Mouse (Mus musculus): ENCODE results near the gene Gm20388.
A peak's percentile ranks its signal among the peaks of the same experiment; 100 is the strongest.

The Gm20388 gene

GRCm38 (mm10) chr8:122431694-122432442 lies 2521.2 kb downstream of the Gm20388 start:
- DNase-seq (ENCODE audit: low read depth, low spot score), result peak; percentile 33

DNA sequence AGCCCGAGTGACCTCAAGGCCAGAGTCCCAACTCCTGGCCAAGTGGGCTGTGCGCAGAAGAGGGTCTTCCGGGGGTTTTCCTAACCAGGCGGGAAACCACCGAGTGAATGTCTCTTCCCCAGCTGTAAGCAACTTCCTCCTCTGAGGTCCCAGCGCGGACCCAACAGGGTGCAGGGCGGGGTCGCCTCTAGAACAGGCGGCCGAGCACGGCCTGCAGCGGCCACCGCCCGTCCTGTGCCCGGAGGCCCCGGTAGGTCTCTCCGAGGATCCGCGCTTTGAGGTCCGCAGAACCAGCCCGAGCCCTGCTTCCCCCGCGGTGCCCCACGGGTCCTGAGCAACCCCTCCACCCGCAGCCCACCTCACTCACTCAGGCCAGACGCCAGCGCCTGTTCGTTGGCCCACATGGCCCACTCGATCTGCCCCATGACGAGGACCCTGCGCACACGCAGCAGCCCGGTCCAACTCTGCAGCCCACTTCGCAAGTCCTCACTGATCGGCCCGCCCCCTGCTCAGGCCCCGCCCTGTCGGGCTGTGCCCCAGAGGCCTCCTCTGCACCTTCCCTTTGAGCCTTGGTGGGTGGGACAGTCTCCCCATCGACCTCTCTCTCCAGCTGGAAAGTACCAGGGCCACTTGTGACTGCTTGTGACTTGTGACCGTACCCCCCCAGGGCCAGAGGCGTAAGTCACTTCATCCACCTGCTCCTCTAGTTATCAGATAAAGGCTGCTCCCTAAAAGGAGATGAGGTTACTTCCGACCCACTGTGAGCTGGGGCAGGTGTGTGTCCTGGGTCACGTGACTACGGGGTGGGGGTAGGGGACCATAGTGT lies 2522.0 kb downstream of the Gm20388 start, which contains the start of gene Cyba:
TSS of gene Cyba (minus strand) at position 488 of the 826 bp plus-strand sequence.
- peak; percentile 89 for DNase-seq (ENCODE audit: low read depth, low spot score)

DNA sequence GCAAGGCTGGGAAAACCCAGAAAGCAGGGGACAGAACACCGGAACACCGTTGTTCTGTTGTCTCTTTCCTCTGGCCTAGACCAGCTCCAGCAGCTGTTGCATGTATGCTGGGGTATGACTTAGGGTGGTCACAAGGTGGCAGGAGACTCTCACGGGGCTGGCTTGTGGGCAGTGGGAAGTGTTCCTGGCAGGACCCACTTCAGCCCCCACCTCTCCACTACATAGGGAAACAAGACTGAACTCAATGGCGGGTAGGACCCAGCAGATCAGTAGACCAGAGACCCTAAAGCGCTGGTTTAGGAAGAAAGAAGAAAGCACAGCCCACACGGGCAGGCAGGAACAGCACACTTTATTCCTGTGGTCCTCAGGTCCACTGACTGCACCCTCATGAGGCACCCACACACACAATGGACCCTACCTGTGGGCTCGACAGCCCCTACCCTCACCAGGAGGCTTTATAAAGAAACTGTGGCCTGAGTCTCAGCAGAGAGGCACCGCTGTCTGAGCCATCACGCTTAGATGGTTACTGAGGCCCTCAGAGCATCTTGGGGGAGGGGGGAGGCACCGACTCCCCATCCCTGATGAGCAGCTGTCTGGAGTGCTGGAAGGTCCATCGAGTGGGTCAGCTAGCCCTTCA lies 2522.7 kb downstream of the Gm20388 start:
- no peak for DNase-seq (ENCODE audit: low read depth, low spot score)

- peak; percentile 35 for DNase-seq (ENCODE audit: low read depth, low spot score)
These were observed 2524.7 kb downstream of the Gm20388 start for GRCm38 (mm10) chr8:122435375-122435774.

- DNase-seq (ENCODE audit: low read depth, low spot score), result peak; percentile 44
These were observed 2525.5 kb downstream of the Gm20388 start for GRCm38 (mm10) chr8:122436146-122436545.

DNA sequence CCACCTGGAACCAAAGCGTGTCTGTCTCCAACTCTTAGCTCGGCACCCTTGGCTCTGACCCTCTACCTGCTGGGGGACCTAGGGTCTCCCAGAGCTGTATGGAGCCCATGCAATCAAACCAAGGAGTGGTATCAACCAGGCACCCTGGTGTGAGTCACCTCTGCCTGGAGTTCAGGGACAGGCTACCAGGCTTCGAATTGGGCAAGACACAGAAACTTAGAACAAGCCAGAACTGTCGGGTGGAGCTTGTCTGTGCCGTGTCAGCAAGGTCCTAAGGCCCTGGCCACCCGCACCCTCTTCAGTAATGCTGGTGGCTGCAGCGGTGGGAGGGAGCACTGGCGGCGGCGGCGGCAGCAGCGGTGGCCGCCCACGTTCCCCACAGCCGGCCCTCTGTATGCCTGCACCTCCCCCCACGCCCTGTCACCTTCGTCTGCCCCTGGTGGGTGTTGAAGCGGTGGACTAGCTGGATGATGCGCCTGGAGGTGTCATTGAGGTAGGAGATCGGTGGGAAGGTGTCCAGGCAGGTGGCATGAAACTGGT lies 2526.0 kb downstream of the Gm20388 start:
- peak; percentile 52 for DNase-seq (ENCODE audit: low read depth, low spot score)

- peak; percentile 49 for DNase-seq (ENCODE audit: low read depth, low spot score)
These were observed 2527.2 kb downstream of the Gm20388 start for GRCm38 (mm10) chr8:122437708-122438331.

DNA sequence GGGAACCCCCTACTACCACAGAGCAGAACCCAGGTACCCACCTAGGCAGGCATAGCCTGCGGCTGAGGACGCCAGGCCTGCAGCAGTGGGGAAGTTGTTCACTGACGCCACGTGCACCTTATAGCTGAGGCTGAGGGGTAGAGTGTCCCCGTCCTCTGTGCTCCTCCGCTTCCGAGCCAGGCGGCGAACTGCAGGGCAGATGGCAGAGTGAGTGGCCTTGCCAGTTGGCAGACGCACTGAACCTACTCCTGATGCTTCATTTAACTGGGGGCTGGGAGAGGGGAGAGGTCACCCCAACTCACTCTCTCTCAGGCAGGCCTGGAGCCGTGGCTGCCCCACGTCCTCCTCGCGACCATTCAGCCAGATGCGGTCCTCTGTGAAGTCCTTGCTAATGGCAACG lies 2528.7 kb downstream of the Gm20388 start:
- DNase-seq (ENCODE audit: low read depth, low spot score), result no peak

GRCm38 (mm10) chr8:122441326-122441725 lies 2530.7 kb downstream of the Gm20388 start:
- no peak for DNase-seq (ENCODE audit: low read depth, low spot score)

DNA sequence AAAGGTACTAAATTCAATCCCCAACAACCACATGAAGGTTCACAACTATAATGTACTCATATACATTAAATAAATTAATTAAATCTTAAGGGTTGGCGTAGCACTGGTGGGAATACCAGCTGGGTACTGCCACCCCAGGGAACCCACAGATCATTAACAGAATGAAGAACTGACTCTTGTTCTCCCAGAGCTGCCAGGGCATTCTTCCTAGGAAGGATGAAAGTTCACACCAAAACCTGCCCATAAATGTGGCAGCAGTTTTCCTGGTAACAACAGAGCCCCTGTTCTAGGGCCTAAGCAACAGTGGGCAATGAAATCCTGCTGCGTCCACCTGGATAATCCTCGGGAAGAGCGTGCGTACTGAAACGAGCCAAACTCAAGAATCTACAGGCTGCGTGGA lies 2531.7 kb downstream of the Gm20388 start:
- no peak for DNase-seq (ENCODE audit: low read depth, low spot score)

- DNase-seq (ENCODE audit: low read depth, low spot score), result peak; percentile 25
These were observed 2532.1 kb downstream of the Gm20388 start for GRCm38 (mm10) chr8:122442781-122443180.

DNA sequence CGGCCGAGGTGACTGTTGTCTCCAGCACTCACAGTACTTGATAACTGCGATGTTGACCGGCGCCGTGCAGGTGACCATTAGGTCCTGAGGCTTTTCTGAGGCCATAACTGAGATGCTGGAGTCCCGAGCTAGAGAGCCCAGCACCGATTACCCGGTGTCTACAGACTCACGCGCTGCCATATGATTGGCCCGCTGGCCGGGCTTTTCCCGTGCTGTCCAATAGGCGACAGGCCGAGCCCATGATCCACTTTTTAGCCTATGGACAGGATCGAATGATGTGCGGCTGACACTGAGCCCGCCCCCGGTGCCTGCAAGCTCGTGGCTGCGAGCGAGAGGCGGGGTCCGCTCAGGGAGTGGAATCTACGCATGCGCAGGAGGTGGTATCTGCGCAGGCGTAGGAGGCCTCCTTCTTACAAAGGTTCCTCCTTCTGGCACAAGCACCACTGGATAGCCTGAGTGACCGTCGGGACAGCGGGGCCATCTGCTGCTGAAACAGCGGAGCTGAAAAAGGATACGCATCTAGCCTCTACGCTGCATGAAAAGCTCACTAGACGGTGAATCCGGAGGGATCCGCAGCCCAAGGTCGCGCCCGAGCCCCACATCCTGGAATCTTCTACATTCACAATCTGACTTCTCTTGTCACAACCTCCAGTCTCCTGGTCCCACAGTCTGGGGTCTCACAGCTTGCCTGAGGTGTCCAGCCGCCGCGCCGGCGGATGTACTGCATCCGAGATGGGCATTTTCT lies 2532.8 kb downstream of the Gm20388 start, which contains the start of gene Mvd:
TSS of gene Mvd (minus strand) at position 161 of the 745 bp plus-strand sequence.
- DNase-seq (ENCODE audit: low read depth, low spot score), result peak; percentile 100

DNA sequence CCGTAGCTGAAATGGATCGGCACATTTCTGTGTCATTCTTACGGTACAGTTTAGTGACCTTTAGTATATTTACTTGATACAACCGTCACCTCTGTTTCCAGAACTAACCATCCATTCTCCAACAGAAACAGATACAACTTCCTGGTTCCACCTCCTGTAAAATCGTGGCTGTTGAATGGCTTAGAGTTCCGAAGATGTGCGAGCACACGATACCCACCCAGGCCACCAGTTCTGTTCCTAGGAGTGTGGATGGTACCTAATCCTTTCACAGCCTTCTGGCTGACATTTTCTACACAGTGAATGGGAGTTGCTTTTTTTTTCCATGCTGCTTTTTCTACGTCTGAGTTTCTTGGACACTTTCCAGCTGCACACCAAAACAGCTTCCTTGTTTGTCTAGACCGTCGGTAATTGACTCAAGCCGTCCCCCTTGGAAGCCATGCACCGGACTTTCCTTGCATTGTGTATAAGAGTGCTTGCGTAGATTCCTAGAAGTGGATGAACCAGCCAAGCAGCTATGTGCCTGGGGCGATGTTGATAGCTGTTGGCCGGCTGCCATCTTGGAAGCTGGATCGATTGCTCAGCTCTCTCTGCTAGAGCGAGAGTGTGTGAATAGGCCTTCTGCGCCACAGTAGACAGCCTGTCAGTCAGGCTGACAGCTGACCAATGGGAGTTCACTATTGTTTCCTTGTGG lies 2533.6 kb downstream of the Gm20388 start:
- DNase-seq (ENCODE audit: low read depth, low spot score), result peak; percentile 85

- no peak for DNase-seq (ENCODE audit: low read depth, low spot score)
These were observed 2534.6 kb downstream of the Gm20388 start for GRCm38 (mm10) chr8:122445203-122445602.

DNA sequence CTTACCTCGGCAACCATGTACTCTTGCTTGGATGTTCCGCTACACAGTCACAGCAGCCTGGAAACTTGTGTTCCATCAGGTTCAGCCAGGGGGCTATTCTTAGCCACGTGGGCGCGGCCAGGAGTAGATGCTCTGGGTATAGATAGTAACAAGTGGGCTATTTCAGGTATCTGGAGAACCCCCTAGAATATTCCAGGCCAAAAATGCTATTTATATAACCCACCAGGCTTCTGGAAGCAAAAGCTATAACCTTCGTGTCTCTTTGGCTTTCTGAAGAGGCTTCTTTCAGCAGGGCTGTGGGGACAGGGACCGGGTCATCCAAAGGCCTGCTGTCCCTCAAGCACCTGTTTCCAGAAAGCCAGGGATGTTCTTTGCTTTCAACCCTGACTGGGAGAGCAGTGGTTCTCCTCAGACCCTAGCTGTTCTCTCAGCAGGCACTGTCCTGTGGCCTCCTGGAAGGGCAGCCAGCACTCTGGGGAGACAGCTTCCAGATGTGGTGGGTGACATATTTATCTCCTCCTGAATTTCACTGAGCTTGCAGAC lies 2540.6 kb downstream of the Gm20388 start:
- no peak for DNase-seq (ENCODE audit: low read depth, low spot score)

GRCm38 (mm10) chr8:122452154-122452553 lies 2541.5 kb downstream of the Gm20388 start:
- no peak for DNase-seq (ENCODE audit: low read depth, low spot score)

GRCm38 (mm10) chr8:122454409-122454808 lies 2543.8 kb downstream of the Gm20388 start:
- DNase-seq (ENCODE audit: low read depth, low spot score), result no peak

DNA sequence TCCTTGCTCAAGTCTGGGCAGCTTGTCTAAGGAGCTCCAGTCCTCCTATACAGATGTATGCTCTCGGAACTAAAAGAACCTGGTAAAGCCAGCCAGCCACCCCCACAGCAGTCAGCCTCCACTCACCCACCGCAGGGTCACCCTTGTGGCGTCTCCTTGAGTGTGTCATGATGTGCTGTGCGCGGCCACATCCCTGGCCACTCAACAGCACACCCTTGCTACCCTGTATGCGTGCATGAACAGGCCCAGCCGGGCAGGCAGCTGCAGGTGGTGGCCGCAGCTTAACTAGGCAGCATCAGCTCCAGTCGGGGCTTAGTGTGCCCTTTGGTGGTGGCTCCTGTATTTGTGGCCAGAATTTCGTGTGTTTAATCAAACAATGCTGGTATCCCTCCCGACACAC lies 2546.5 kb downstream of the Gm20388 start:
- no peak for DNase-seq (ENCODE audit: low read depth, low spot score)

DNA sequence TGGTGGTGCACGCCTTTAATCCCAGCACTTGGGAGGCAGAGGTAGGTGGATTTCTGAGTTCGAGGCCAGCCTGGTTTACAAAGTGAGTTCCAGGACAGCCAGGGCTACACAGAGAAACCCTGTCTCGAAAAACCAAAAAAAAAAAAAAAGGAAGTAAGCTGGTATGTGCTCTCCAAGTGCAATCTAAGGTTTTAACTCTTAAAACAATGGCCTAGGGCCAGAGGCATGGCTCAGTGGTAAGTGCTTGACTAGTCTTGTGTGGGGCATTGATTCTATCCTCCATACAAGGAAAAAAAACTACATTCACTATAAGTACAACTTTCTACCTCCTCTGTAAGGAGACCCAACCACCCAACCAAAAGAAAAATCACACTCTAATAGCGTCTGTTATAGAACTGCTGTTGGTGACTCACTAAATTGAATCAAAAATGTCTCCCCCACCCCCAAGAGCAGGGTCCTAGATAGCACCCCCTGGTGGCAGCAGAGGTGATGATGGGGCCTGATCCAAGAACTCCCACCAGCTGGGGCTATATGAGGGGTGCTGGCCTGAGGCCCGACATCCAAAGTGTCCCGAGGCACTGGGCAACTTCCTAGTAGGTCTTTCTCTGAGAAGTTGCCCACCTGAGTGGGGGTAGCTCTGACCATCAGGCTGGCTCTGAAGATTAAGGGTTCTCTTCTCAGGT lies 2548.7 kb downstream of the Gm20388 start:
- DNase-seq (ENCODE audit: low read depth, low spot score), result peak; percentile 50

Data from CD4-positive helper T cell, adult 2 months (primary cell).